Mouse (Mus musculus) E14TG2a.4 (cell line): ENCODE measurements at regions not wholly inside any gene's neighbourhood (a gene's known extent, or its start where the extent isn't known, plus 50 kb on each side); places are given as distances from the start of the nearest gene placed in this dataset.
"Not testable (repeated sequence)": the region's sequence is repeated elsewhere in the genome, so short reads cannot be mapped to it uniquely, and the experiment has no call there.

Experiments used
- H3K27me3 ChIP-seq: 2 replicates; pipeline ENCODE4 v1.6.1; 2014; ENCODE audit warnings: low read length, control low read depth; ENCODE audit not compliant: insufficient read depth
- H3K36me3 ChIP-seq: 2 replicates; pipeline ENCODE4 v1.6.1; 2014; ENCODE audit warnings: low read length, control low read depth; ENCODE audit not compliant: insufficient read depth
- H3K4me1 ChIP-seq: replicated peaks from 2 replicates; pipeline ENCODE4 v1.6.1; 2014; ENCODE audit warnings: low read depth, low read length, control low read depth
- H3K4me3 ChIP-seq: replicated peaks from 2 replicates; pipeline ENCODE4 v1.5.1; 2014; ENCODE audit warnings: mild to moderate bottlenecking, low read length
- H3K9me3 ChIP-seq: 2 replicates; pipeline ENCODE4 v1.6.1; 2014; ENCODE audit warnings: low read length, control low read depth
- CTCF ChIP-seq: conservative IDR thresholded peaks from 2 replicates; pipeline ENCODE4 v1.5.1; 2014; ENCODE audit warnings: low read length
- NANOG ChIP-seq: IDR thresholded peaks from 2 replicates; pipeline ENCODE4 v1.6.1; 2014; ENCODE audit warnings: borderline replicate concordance, low read length, mixed read lengths
- POU5F1 ChIP-seq: IDR thresholded peaks from 2 replicates; pipeline ENCODE4 v1.6.1; 2014; ENCODE audit warnings: low read length, borderline replicate concordance

DNA sequence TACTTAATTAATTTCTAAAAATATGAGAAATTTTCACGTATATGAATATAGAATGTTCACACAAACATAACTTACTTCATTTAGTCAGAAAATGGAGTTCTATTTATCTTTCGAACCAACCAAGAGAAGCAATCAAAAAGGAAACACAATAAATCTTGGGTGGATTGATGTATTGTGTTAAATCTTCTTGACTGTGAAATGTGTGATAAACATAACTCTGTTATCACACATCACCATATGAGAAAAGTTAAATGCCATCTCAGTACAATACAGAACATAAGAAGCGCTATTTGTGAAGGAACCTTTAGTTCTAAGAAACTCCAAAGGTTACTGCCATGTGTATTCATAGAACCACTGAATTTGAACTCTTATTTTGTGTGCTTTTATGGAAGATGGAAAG, 1264.6 kb upstream of the Nova1 start:
- H3K4me3 ChIP-seq, result no peak overlapping the region
- no peaks in the 10 kb centered on the region for H3K4me1 ChIP-seq
- no peaks in the 10 kb centered on the region for H3K9me3 ChIP-seq
- no peak for TF ChIP-seq CTCF
- TF ChIP-seq NANOG, result no peak
- no peak for TF ChIP-seq POU5F1
- H3K27me3 ChIP-seq, result no peaks in the 10 kb centered on the region
- H3K36me3 ChIP-seq, result no peaks in the 10 kb centered on the region

DNA sequence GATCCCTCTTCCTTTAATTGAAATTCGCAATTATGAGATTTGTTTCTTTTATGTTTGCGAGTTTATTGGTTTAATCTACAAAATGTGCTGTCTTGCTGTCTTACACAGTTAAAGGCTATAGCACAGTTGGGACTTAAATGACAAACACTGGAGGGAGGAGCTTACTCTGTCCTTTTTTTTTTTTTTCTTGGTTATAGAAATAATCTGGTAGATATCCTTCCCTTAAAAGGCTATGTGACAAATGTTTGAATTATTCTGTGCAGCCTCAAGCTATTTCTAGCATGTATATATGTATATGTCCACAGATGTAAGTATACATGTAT, 1243.9 kb upstream of the Nova1 start:
- H3K4me1 ChIP-seq, result no peaks in the 10 kb centered on the region
- no peaks in the 10 kb centered on the region for H3K27me3 ChIP-seq
- H3K4me3 ChIP-seq, result no peak overlapping the region
- no peaks in the 10 kb centered on the region for H3K9me3 ChIP-seq
- no peaks in the 10 kb centered on the region for H3K36me3 ChIP-seq
- TF ChIP-seq CTCF (no peak), POU5F1 (no peak), NANOG (no peak)

DNA sequence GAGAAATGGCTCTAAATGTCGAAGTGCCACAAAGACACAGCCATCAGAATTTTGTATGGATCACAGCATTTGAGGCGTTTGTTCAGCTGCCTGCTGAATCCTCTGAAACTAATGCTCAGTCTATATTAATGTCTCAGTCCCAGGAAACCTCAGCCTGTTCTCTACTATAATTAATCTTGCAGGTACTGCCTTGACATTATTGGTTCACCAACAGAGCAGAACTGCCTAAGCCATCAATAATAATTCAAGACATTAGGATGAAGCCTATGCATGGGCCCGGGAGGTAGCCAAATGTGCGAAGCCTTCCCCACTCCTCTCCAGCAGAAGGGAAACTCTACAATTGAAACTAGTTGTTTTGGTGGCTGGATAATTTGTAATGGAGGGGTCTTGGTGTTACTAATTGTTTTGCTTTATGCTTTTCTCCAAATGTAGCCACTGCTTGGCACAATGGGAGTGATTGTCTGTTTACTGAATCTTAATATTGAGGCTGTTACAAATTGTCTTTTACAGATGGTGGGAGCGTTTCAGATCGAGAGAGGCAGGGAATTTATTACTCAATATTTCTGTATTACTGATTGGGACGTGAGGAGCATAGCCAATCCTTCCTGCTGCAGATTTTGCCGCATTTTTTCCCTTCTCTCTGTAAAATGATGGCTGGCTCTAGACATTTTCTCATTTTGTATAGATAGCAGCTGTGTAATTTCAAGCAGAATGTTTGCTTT, 1243.3 kb upstream of the Nova1 start:
- TF ChIP-seq NANOG, result no peak
- H3K36me3 ChIP-seq, result no peaks in the 10 kb centered on the region
- H3K9me3 ChIP-seq, result no peaks in the 10 kb centered on the region

DNA sequence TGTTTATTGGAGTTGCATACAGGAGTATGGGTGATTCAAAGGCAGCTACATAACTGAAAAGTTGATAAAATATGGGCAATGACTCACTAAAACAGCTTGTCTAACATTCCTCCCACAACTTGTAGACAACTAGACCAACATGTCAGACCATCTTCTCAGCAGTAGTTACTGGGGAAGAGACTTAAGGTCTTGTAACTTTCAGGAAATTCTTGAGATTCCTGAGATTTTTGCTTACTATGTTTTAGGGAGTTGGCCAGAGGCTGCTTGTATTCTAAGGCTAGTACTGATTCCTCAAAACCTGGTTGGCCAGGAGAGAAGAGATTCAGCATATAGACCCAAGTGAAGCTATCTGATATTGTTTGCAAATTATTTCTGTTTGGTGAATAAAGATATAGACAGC, 1201.7 kb upstream of the Nova1 start:
- Histone ChIP-seq H3K27me3 (no peaks in the 10 kb centered on the region), H3K4me3 (no peak overlapping the region), H3K9me3 (peaks cover 12% of the 10 kb centered on the region; the same call in 1 of the 2 replicates), H3K4me1 (no peaks in the 10 kb centered on the region), H3K36me3 (no peaks in the 10 kb centered on the region)
- TF ChIP-seq POU5F1 (no peak), NANOG (no peak), CTCF (no peak)

More for the DNA sequence above, 1243.3 kb upstream of the Nova1 start:
- H3K27me3 ChIP-seq, result no peaks in the 10 kb centered on the region
- H3K4me1 ChIP-seq, result no peaks in the 10 kb centered on the region
- no peak overlapping the region for H3K4me3 ChIP-seq

DNA sequence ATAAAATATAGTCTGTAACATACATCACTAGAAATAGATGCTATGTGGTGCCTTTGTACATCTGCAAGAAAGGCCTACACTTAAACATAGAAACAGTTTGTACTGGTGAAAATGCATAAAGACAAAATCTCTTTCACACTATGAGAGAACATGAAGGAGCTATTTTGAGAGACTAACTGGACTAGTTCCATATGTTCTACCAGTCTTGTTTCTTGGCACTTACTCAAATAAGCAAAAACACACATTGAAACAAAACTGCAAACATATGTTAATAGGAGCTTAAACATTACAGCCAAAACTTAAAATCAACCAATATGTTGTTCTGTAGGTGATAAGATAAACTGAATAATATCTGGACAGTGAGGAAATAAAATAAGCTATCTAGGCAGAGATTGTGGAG, 1157.1 kb upstream of the Nova1 start:
- H3K9me3 ChIP-seq, result no peaks in the 10 kb centered on the region
- no peaks in the 10 kb centered on the region for H3K27me3 ChIP-seq
- H3K4me3 ChIP-seq, result no peak overlapping the region
- TF ChIP-seq CTCF (no peak), POU5F1 (no peak), NANOG (no peak)
- no peaks in the 10 kb centered on the region for H3K4me1 ChIP-seq
- no peaks in the 10 kb centered on the region for H3K36me3 ChIP-seq

DNA sequence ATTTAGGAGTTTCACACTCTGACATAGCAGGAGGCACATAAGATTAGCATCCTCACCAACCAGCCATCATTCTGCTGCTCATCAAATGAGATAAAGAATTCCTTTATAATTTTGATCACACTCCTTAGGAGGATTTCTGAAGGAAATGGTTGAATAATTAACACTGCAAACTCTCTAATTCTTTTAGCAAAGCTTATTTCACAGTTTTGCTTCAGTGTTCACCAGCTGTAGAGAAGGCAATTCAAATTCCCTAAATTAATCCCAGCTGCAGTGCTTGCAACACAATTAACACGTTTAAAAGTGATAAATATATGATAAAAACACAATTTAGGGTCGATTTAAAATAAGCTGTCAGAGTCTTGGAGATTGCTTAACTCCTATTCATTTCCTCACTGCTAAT, 1150.9 kb upstream of the Nova1 start:
- TF ChIP-seq POU5F1 (no peak), NANOG (no peak), CTCF (no peak)
- no peaks in the 10 kb centered on the region for H3K27me3 ChIP-seq
- no peaks in the 10 kb centered on the region for H3K4me1 ChIP-seq
- no peaks in the 10 kb centered on the region for H3K36me3 ChIP-seq
- H3K9me3 ChIP-seq, result no peaks in the 10 kb centered on the region
- H3K4me3 ChIP-seq, result no peak overlapping the region

DNA sequence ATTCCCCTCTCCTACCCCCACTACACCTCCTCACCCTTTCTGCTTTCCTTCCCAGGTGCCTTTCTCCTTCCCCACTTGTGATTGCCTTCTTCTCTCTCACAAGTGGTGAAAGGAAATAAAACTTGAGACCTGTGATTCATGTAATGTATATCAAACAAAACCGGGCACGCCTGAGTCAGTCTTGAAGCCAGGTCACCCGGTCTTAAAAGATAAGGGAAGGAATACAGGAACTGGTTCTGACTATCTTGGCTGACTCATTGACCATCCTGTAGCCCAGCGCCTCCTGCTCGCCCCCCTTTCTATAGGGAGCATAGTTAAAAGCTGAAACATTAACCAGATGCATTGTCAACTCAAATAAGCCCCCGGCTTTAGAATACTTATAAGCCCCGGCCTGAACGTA, 1135.6 kb upstream of the Nova1 start:
- no peaks in the 10 kb centered on the region for H3K36me3 ChIP-seq
- no peak for TF ChIP-seq POU5F1
- no peak for TF ChIP-seq NANOG
- TF ChIP-seq CTCF, result no peak
- no peaks in the 10 kb centered on the region for H3K9me3 ChIP-seq
- no peaks in the 10 kb centered on the region for H3K4me1 ChIP-seq
- H3K4me3 ChIP-seq, result no peak overlapping the region
- no peaks in the 10 kb centered on the region for H3K27me3 ChIP-seq

DNA sequence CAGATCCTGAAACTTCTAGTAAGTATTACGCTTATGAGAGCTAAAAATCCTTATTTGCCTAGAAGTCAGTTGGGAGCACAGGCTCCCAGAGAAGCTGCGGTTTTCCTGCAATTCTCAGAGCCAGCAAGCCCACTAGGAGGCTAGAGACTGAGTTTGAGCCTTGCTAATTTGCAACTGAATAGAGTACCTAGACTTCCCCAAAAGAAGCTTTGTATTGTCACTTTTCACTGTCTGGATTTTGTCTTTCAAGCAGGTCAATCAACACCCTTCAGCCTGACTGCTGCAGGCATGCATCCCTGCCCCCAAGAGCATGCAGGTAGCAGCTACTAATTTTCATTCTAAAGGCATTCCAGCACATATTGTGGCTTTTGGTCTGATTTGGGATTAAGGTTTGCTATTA, 1120.8 kb upstream of the Nova1 start:
- not testable (repeated sequence) for H3K4me3 ChIP-seq, H3K27me3 ChIP-seq, H3K4me1 ChIP-seq, H3K36me3 ChIP-seq
- H3K9me3 ChIP-seq, result peaks cover 66% of the 10 kb centered on the region

DNA sequence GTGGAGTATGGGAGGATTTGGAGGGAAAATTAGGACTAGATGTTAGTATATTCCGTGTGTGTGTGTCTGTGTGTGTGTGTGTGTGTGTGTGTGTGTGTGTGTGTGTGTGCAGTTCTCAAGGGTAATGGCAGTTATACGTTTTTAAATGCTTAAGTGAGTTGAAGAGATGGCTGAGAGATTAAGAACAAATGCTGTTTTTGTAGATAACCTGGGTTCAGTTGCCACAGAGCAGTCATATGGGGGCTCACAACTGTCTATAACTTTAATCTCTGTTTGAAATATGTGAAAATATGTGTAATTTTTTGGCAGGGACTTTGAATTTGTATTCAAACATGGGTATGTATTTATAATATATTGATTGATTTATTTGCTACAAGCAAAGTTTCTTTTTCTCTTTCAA, 1108.3 kb upstream of the Nova1 start:
- TF ChIP-seq NANOG, result no peak
- TF ChIP-seq POU5F1, result no peak
- TF ChIP-seq CTCF, result no peak
- no peaks in the 10 kb centered on the region for H3K27me3 ChIP-seq
- no peaks in the 10 kb centered on the region for H3K4me1 ChIP-seq
- H3K4me3 ChIP-seq, result no peak overlapping the region
- H3K36me3 ChIP-seq, result no peaks in the 10 kb centered on the region
- H3K9me3 ChIP-seq, result no peaks in the 10 kb centered on the region
